Mouse (Mus musculus): ENCODE data around the gene Olfr101.

The Olfr101 gene

GRCm38 (mm10) chr17:37304213-37304612 lies at the start of gene Olfr101:
TSS of gene Olfr101 (minus strand) at chr17:37304313.
- DNase-seq (ENCODE audit: low spot score in 2 of 2) = no peak

- no peak for DNase-seq (ENCODE audit: low spot score in 2 of 2)
Observed at GRCm38 (mm10) chr17:37339598-37339997, 35.5 kb upstream of the Olfr101 start, which contains the start of gene Olfr103. TSS of gene Olfr103 (minus strand) at chr17:37339698.

GRCm38 (mm10) chr17:37316954-37317353 lies 12.8 kb upstream of the Olfr101 start, which contains the start of gene Olfr102:
TSS of gene Olfr102 (minus strand) at chr17:37317054.
- DNase-seq (ENCODE audit: low spot score in 2 of 2) = no peak

- DNase-seq (ENCODE audit: low spot score in 2 of 2) = no peak
Observed at GRCm38 (mm10) chr17:37310146-37310699, 6.1 kb upstream of the Olfr101 start.

DNA sequence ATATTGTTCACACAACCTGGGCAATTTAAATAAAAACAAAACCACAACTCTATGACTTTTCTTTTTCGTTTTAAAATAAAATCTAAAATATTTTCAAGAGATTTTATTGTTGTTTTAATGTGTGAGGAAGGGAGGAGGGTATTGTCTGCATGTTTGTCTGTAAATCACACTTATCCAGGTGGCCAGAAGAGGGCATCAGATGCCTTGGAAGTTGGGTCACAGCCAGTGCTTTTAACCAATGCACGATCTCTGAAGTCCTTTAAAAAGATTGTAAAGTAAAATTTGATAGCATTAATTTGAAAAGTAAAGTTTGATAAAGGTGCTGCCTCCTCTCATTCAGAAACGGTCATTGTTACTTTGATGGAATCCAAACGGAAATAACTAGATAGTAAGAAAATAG lies 4.4 kb upstream of the Olfr101 start:
- no peak for DNase-seq (ENCODE audit: low spot score in 2 of 2)

- no peak for DNase-seq (ENCODE audit: low spot score in 2 of 2)
Observed at GRCm38 (mm10) chr17:37283360-37283759, 20.8 kb downstream of the Olfr101 start, which contains the start of gene Olfr99. TSS of gene Olfr99 (minus strand) at chr17:37283460.

GRCm38 (mm10) chr17:37280331-37280730 lies 23.8 kb downstream of the Olfr101 start:
- DNase-seq (ENCODE audit: low spot score in 2 of 2) = no peak

DNA sequence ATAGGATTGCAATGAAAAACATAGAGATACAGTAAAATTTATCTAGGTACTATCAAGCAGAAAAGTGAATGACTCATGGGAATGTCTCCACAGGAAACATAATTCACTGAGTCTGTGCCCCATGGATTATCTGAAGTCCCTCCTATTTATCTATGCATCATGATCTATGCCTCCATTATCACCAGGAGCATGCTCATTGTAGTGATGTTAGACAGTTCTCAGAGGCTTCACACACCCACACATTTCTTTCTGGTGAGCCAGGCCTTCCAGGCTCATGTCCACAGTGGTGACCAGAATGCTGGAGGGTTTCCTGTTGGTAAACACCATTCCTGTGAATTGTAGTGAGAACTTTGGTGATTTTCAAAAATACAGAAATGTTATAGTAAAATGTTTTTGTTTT lies 27.5 kb downstream of the Olfr101 start:
- no peak for DNase-seq (ENCODE audit: low spot score in 2 of 2)

- DNase-seq (ENCODE audit: low spot score in 2 of 2) = no peak
Observed at GRCm38 (mm10) chr17:37275626-37276248, 28.4 kb downstream of the Olfr101 start.

GRCm38 (mm10) chr17:37270702-37271092 lies 33.4 kb downstream of the Olfr101 start:
- peak; percentile 90 to 94 for DNase-seq (ENCODE audit: low spot score in 2 of 2)

- DNase-seq (ENCODE audit: low spot score in 2 of 2) = peak; percentile 95
Observed at GRCm38 (mm10) chr17:37270058-37270701, 33.9 kb downstream of the Olfr101 start, which contains the start of gene H2-M3. TSS of gene H2-M3 (plus strand) at chr17:37270220.

DNA sequence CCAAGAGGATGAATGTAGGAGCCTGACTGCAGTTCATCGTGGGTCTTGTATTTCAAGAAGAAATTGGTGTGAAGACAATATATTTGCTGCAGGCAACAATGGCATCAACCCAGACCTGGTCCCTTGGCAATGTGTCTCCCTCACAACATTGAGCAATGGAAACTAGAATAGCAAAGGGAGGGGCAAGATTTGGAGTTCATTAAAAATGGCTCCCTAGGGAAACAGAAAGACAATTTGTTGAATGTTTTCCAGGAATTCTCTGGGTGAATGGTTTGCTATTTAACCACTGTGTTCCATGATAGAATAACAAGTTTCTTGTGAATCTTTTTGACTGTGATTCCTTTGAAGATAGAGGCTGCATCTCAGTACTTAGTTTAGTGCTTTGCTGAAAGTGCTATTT lies 40.5 kb downstream of the Olfr101 start, which contains the start of gene Olfr98:
Olfr98 (minus strand) TSS at position 124 of the 400 bp plus-strand sequence.
- DNase-seq (ENCODE audit: low spot score in 2 of 2) = no peak

GRCm38 (mm10) chr17:37250544-37250943 lies 53.6 kb downstream of the Olfr101 start:
- DNase-seq (ENCODE audit: low spot score in 2 of 2) = peak; percentile 17 to 53

DNA sequence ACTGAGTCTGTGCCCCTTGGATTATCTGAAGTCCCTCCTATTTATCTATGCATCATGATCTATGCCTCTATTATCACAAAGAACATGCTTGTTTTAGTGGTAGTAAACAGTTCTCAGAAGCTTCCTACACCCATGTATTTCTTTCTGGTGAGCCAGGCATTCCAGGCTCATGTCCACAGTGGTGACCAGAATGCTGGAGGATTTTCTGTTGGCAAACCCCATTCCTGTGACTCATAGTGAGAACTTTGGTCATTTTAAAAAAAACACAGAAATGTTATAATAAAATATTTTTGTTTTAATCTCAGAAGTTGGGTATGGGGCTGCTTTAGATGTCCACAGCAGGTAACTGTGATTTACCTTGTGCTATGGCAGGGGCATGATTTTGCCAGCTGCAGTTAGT lies 54.7 kb downstream of the Olfr101 start:
- no peak for DNase-seq (ENCODE audit: low spot score in 2 of 2)

Measured in natural killer cell, adult 2 months (primary cell).